Mouse (Mus musculus) lung, embryonic 15.5 days (tissue): ENCODE measurements at regions not wholly inside any gene's neighbourhood (a gene's known extent, or its start where the extent isn't known, plus 50 kb on each side); places are given as distances from the start of the nearest gene placed in this dataset.

Experiments
- ATAC-seq: fragments of 200-750 bp; cut with Nextera tagmentation; 2 replicates; pipeline ENCODE4 v1.8.0; 2017; ENCODE audit warnings: moderate number of reproducible peaks, borderline replicate concordance; ENCODE audit not compliant: low FRiP score, low TSS enrichment; ENCODE audit errors: extremely low read depth
- H3K27ac ChIP-seq: fragments of 300-500 bp; sonication (generic); 2 replicates; pipeline ENCODE4 v1.5.1; 2015; ENCODE audit warnings: moderate library complexity, mild to moderate bottlenecking, inconsistent platforms
- H3K27me3 ChIP-seq: fragments of 300-500 bp; sonication (generic); 2 replicates; pipeline ENCODE4 v1.6.1; 2015; ENCODE audit warnings: inconsistent platforms
- H3K36me3 ChIP-seq: fragments of 300-500 bp; sonication (generic); 2 replicates; pipeline ENCODE4 v1.6.1; 2015; ENCODE audit warnings: inconsistent platforms
- H3K4me1 ChIP-seq: fragments of 300-500 bp; sonication (generic); 2 replicates; pipeline ENCODE4 v1.6.1; 2015; ENCODE audit warnings: inconsistent platforms
- H3K4me2 ChIP-seq: fragments of 300-500 bp; sonication (generic); 2 replicates; pipeline ENCODE4 v1.6.1; 2015; ENCODE audit warnings: inconsistent platforms, mild to moderate bottlenecking, moderate library complexity
- H3K4me3 ChIP-seq: fragments of 300-500 bp; sonication (generic); 2 replicates; pipeline ENCODE4 v1.5.1; 2015; ENCODE audit warnings: mild to moderate bottlenecking, inconsistent platforms
- H3K9ac ChIP-seq: fragments of 300-500 bp; sonication (generic); 2 replicates; pipeline ENCODE4 v1.6.1; 2015; ENCODE audit warnings: inconsistent platforms
- H3K9me3 ChIP-seq: fragments of 300-500 bp; sonication (generic); 2 replicates; pipeline ENCODE4 v1.6.1; 2016; ENCODE audit warnings: inconsistent platforms
- WGBS: fragments of 180-500 bp; shearing (Covaris S2); methylation state at CpG from one replicate; pipeline ENCODE4 v1.1.7; 2015; 5-methylcytosine and 5-hydroxymethylcytosine counted together

DNA sequence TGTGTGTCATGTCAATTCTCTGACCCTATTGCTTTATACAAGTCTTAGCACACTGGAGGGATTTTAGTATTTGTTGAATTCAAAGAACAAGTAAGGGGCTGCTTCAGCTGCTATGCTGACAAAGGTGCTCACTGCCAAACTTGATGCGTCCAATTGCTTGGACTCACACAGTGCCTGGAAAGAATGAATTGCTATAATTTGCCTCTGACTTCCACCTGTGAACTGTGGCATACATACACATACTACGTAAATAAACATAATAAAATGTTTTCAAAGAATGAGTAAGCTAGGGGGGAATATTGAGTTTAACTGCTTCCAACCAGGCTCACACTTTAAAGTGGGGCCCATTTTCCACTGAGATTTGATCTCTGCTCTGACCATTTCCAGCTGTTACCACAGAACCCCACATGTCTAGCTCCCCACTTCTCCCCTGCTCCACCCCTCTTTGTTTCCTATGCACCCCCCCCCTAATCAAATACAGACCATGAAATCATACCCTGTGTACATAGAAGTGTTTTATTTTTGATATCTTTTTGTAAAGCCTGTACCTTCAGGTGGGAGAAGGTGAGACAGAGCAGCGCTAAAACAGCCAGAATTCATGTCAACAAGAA lies 143.4 kb upstream of the Rarb start:
- ATAC-seq, result no peak
- H3K4me2 ChIP-seq, result no peak overlapping the region
- no peaks in the 10 kb centered on the region for H3K36me3 ChIP-seq
- no peak overlapping the region for H3K9ac ChIP-seq
- H3K4me1 ChIP-seq, result peaks cover 10% of the 10 kb centered on the region; the same call in 1 of the 2 replicates
- H3K27ac ChIP-seq, result no peak overlapping the region
- WGBS, result 83% methylated on average over 3 of the region's 3 CpGs
- no peaks in the 10 kb centered on the region for H3K9me3 ChIP-seq
- no peaks in the 10 kb centered on the region for H3K27me3 ChIP-seq
- H3K4me3 ChIP-seq, result no peak overlapping the region

DNA sequence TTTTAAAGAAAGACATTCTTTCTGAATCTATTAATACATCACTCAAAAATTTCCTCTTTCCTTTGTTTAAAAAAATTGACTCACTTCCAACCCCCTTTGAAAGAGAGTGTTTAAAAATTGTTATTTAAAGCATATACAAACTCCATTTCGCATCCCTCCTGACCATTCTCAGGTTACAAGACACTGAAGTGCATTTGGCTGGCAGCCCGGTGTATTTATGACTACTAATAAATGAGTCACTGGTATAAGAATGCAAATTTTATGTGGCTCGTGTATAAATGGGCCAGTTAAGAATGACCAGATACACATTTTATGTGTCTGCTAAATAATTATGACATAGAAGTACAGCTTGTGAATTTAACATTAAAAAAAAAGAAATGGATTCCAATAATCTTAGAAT lies 138.8 kb upstream of the Rarb start:
- peak; percentile 53; the same call in 1 of the 2 replicates for ATAC-seq
- no peak overlapping the region for H3K4me3 ChIP-seq
- H3K9ac ChIP-seq, result no peak overlapping the region
- H3K36me3 ChIP-seq, result no peaks in the 10 kb centered on the region
- H3K27me3 ChIP-seq, result no peaks in the 10 kb centered on the region
- no peak overlapping the region for H3K4me2 ChIP-seq
- H3K9me3 ChIP-seq, result no peaks in the 10 kb centered on the region
- H3K4me1 ChIP-seq, result peaks cover 20% of the 10 kb centered on the region
- WGBS, result 15% methylated on average over 3 of the region's 3 CpGs
- H3K27ac ChIP-seq, result no peak overlapping the region

DNA sequence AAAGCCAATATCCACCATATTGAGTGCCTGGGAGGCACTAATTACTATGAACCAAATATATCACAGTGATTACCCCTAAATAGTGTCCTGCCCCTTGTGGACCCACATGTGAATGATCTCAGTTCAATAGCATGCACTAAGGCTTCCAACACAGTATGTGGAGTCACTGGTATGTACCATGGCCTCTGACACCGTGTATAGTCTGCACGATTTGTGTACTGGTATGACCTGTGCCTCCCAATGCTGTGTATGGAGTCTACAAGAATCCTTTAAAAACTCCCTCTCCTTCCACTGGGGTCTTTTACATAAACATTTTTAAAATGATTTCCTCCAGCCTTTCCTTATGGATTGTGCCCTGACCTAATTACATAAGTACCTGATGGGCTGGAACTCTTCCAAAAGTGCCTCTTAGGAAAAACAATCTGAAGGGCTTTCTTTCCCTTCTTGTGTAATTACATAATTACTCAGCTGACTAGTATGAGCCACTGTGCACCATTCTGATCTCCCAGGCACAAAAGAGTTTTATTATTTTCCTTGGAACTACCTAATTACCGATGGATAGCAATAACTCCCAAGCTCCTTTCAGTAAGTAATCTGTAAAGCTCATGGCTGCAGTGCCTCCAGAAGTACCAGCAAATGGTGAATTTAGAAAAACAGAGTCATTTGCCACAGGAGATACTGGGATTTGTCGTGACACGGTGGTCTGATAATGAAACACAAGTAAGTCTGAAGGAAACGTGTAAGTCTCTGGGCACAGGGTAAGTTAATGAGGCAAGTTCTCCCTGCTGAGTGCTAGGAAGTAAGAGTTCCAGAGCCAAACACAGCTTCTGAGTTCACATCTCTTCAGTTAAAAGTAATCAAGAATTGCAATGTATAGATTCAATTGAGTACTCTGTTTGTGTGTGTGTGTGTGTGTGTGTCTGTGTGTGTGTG lies 135.8 kb upstream of the Rarb start:
- WGBS, result 41% methylated on average over 6 of the region's 6 CpGs
- no peaks in the 10 kb centered on the region for H3K27me3 ChIP-seq
- H3K4me1 ChIP-seq, result peaks cover 16% of the 10 kb centered on the region
- no peak overlapping the region for H3K27ac ChIP-seq
- H3K9ac ChIP-seq, result no peak overlapping the region
- H3K9me3 ChIP-seq, result no peaks in the 10 kb centered on the region
- H3K36me3 ChIP-seq, result no peaks in the 10 kb centered on the region
- no peak overlapping the region for H3K4me2 ChIP-seq
- H3K4me3 ChIP-seq, result no peak overlapping the region
- peak; percentile 52; the same call in 1 of the 2 replicates for ATAC-seq

DNA sequence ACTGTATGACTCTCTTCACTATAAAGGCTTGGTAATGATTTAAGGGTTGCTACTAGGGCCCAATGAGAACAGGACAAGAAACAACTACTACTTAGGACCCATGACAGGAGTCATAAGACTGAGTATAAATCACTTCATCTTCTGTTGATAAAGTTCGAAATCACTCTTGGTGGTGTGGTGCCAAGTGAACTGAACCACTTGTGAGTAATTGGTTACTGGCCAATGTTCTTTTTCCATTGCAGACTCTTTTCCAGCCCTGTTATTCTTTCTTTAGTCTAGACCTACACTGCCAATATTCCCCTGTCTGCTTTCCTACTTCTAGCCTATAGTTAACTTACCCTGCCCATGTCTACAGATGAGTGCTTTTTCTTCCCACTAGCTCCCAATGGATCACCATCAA lies 129.8 kb upstream of the Rarb start:
- H3K4me1 ChIP-seq, result no peaks in the 10 kb centered on the region
- H3K9me3 ChIP-seq, result no peaks in the 10 kb centered on the region
- no peaks in the 10 kb centered on the region for H3K27me3 ChIP-seq
- no peak; the same call in 1 of the 2 replicates for ATAC-seq
- no peak overlapping the region for H3K4me2 ChIP-seq
- H3K9ac ChIP-seq, result no peak overlapping the region
- WGBS, result 44% methylated on average over 1 of the region's 1 CpGs
- H3K4me3 ChIP-seq, result no peak overlapping the region
- H3K36me3 ChIP-seq, result no peaks in the 10 kb centered on the region
- no peak overlapping the region for H3K27ac ChIP-seq

DNA sequence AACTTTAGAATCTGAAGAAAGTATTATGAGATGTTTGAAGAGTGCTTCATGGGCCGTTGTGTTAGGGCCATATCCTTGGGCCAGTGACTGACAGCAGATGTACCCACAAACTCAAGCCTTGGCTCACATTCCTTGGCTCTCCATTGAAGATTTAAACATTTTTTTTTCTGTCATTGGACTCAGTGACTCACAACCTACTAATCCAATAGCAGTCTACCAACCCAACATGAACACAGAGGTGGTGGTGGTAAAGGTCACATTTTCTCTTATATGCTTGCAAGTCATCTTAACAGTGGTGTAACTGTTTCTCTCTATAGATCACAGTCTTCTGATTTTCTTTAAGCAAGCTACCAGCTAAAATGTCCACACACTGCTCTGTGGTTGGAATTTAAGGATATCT lies 125.5 kb upstream of the Rarb start:
- Histone ChIP-seq H3K36me3 (no peaks in the 10 kb centered on the region), H3K27me3 (no peaks in the 10 kb centered on the region), H3K27ac (no peak overlapping the region), H3K9me3 (no peaks in the 10 kb centered on the region), H3K4me1 (no peaks in the 10 kb centered on the region), H3K9ac (no peak overlapping the region), H3K4me3 (no peak overlapping the region), H3K4me2 (no peak overlapping the region)
- WGBS, result 40% methylated on average over 1 of the region's 1 CpGs
- no peak for ATAC-seq

DNA sequence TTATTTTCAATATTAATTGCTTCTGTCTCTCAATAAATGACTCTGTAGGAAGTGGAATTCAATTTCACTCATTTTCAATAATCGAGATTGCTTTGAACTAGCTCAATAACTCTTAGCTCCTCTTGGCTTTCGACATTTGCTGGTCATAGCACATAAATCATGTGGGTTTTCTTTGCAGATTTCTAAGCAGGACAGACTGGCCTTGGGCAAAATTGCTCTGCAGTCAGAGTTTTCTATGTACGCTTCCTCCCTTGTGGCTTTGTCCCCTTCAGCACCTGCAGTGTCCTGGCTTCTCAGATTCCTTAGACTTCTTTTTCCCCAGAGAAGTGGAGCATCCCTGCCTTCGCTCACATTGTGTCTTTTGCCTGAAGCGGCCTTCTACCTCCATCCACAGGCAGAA lies 124.6 kb upstream of the Rarb start:
- Histone ChIP-seq H3K9ac (no peak overlapping the region), H3K4me1 (no peaks in the 10 kb centered on the region), H3K27me3 (no peaks in the 10 kb centered on the region), H3K27ac (no peak overlapping the region), H3K4me2 (no peak overlapping the region), H3K9me3 (no peaks in the 10 kb centered on the region), H3K4me3 (no peak overlapping the region), H3K36me3 (no peaks in the 10 kb centered on the region)
- 74% methylated on average over 5 of the region's 5 CpGs for WGBS
- no peak for ATAC-seq

DNA sequence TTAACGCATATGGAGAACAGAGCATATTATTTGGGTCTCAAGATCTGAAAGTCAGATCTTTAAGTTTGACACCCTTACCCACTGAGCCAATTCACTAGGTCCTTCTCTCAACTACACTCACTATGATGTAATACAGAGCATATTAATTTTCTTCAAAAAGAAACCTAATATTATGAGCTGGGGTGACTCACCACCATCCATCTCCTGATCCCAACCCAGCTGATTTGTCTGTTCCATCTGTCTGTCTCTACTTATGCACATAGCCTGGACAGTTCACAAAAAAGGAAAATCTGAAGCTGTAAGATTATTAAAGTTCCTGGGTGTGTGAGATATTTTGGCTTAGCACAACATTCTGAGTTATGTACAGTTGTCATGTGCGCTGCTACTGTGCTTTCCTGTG lies 108.2 kb upstream of the Rarb start:
- H3K4me3 ChIP-seq, result no peak overlapping the region
- no peaks in the 10 kb centered on the region for H3K9me3 ChIP-seq
- WGBS, result 89% methylated on average over 2 of the region's 2 CpGs
- H3K27me3 ChIP-seq, result no peaks in the 10 kb centered on the region
- H3K36me3 ChIP-seq, result no peaks in the 10 kb centered on the region
- ATAC-seq, result no peak
- H3K9ac ChIP-seq, result no peak overlapping the region
- H3K4me2 ChIP-seq, result no peak overlapping the region
- H3K27ac ChIP-seq, result no peak overlapping the region
- no peaks in the 10 kb centered on the region for H3K4me1 ChIP-seq

DNA sequence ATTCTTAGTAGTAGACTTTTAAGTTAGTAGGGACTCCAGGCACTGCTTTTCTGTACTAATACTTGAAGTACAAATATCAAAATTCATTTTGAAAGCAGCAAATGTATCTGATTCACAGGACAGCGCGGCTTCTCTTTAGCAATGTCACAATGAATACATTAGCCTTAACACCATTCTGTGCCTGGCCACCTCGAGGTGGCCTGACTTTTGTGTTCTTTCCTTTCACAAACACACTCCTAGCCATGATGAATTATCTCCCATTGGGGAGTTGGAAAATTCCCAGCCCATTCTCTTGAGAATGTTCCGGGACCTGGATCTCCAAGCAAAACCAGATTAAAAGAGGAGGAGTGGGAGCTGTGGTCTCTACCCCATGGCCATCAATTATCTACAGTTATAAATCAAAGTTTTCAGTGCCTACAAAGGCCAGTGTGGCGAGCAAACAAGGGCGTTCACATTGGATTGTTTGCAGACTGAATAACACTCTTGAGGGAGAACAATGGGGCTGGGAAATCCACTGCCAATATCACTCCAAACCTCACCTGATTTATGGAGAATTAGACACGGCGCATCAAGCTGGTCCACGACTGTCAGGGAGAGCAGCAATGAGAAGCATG lies 82.7 kb upstream of the Rarb start:
- H3K4me2 ChIP-seq, result no peak overlapping the region
- WGBS, result 59% methylated on average over 9 of the region's 9 CpGs
- H3K9ac ChIP-seq, result no peak overlapping the region
- H3K9me3 ChIP-seq, result no peaks in the 10 kb centered on the region
- ATAC-seq, result no peak
- H3K4me3 ChIP-seq, result no peak overlapping the region
- no peaks in the 10 kb centered on the region for H3K27me3 ChIP-seq
- no peaks in the 10 kb centered on the region for H3K36me3 ChIP-seq
- no peak overlapping the region for H3K27ac ChIP-seq
- peaks cover 15% of the 10 kb centered on the region for H3K4me1 ChIP-seq

DNA sequence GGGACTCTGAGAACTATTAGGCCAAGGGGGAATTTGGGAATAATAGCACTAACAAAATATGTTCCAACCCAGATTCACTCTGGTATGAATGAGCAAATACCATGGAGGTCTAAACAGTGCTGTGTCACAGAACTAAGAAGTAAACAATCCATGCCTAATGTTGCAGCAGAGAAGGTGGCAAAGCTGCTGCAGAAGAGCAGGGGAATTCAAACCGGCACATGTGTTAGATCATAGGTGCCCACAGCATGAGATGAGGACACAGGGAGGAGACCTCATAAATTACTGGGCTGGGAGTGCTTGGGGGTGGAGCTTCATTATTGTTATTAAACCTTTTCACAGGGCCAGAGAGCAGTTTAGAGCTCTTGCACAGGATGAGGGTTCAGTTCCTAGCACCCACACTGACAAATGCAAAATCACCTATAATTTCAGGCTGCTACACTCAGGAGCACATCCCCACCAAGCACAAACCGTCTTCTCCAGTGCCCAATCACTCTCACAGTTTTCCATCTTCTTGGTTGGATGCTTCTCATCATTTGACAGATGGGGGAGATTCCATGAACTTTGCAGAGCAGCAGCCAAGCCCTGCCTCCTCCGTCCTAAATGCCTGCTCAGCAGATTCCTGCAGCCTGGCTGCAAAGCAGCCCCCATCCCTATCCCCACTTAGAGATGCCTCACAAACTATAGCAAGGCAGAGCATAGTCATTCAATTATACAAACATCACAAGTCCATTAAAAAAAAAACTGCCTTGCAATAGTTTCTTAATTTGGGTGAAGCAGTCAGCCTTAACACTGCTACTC lies 79.0 kb upstream of the Rarb start:
- H3K9ac ChIP-seq, result no peak overlapping the region
- 28% methylated on average over 3 of the region's 3 CpGs for WGBS
- H3K4me2 ChIP-seq, result no peak overlapping the region
- no peak overlapping the region for H3K4me3 ChIP-seq
- H3K9me3 ChIP-seq, result no peaks in the 10 kb centered on the region
- no peaks in the 10 kb centered on the region for H3K27me3 ChIP-seq
- no peaks in the 10 kb centered on the region for H3K36me3 ChIP-seq
- H3K27ac ChIP-seq, result 0 out of 2 replicates have a peak overlapping the region, but pooled peaks have one; percentile 5
- peaks cover 15% of the 10 kb centered on the region for H3K4me1 ChIP-seq
- peak; percentile 92 for ATAC-seq

DNA sequence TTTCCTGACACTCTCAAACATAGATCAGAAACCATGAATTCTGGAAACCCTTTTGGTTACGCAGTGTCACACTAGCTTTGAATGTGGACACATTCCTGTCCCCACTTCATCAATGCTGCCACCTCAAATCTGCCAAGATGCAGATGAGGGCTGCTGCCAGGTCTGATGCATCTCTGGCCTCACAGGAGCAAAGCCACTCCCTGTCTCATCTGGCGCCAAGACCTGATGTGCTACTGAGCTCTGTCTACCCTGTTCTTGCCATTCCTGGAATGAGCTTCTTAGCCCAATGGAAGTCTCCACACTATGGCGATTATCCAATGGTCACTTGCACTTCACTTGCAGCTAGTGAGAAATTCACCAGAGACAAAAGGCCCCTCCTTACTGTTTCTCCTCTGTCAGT lies 78.0 kb upstream of the Rarb start:
- WGBS, result 52% methylated on average over 3 of the region's 3 CpGs
- H3K27ac ChIP-seq, result no peak overlapping the region

DNA sequence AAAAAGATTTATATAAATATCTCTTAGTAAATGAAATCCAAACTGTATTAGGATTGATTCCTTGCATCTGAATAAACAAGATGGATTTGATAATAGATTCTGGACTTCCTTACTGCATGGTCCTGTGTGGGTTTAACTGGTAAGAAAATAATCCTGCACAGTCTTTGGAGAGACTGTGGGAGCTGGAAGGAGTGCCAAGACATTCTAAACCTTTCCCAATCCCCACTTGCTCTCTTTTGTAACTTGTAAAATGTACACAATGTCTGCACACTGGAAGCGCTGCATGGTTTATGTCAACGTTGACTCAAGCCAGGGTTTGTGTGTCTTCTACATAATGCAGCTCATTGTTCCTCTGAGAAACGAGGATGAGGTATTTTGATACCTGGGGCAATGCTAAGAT lies 62.3 kb upstream of the Rarb start:
- Histone ChIP-seq H3K4me2 (no peak overlapping the region), H3K9ac (no peak overlapping the region), H3K27ac (no peak overlapping the region), H3K9me3 (no peaks in the 10 kb centered on the region), H3K36me3 (no peaks in the 10 kb centered on the region), H3K27me3 (no peaks in the 10 kb centered on the region), H3K4me1 (no peaks in the 10 kb centered on the region), H3K4me3 (no peak overlapping the region)
- no peak for ATAC-seq
- WGBS, result 42% methylated on average over 3 of the region's 3 CpGs

More for the DNA sequence above, 78.0 kb upstream of the Rarb start:
- Histone ChIP-seq H3K4me2 (no peak overlapping the region), H3K4me3 (no peak overlapping the region), H3K9ac (no peak overlapping the region), H3K27me3 (no peaks in the 10 kb centered on the region), H3K4me1 (peaks cover 15% of the 10 kb centered on the region), H3K36me3 (no peaks in the 10 kb centered on the region), H3K9me3 (no peaks in the 10 kb centered on the region)
- ATAC-seq, result 0 out of 2 replicates have a peak, but pooled peaks have one; percentile 47
